Mouse (Mus musculus) intestine, embryonic 16.5 days (tissue): ENCODE data around the gene Senp3. TPM values are rescaled to one million over a fixed set of nuclear protein-coding genes. Genes with fewer than 3 reads are reported as not detected.
"Not testable (repeated sequence)": the region's sequence is repeated elsewhere in the genome, so short reads cannot be mapped to it uniquely, and the experiment has no call there.

Source experiments
- ATAC-seq: fragments of 200-750 bp; cut with Nextera tagmentation; 2 replicates; pipeline ENCODE4 v1.8.0; 2017; ENCODE audit warnings: moderate TSS enrichment, moderate library complexity
- H3K27ac ChIP-seq: fragments of 300-500 bp; sonication (generic); 2 replicates; pipeline ENCODE4 v1.5.1; 2014; ENCODE audit warnings: mild to moderate bottlenecking, low read length
- H3K27me3 ChIP-seq: fragments of 300-500 bp; sonication (generic); replicated peaks from 2 replicates; pipeline ENCODE4 v1.6.1; 2014; ENCODE audit warnings: low read length, control low read depth, mixed read lengths; ENCODE audit not compliant: control insufficient read depth, insufficient read depth
- H3K36me3 ChIP-seq: fragments of 300-500 bp; sonication (generic); 2 replicates; pipeline ENCODE4 v1.6.1; 2014; ENCODE audit warnings: low read length, control low read depth; ENCODE audit not compliant: control insufficient read depth, insufficient read depth
- H3K4me1 ChIP-seq: fragments of 300-500 bp; sonication (generic); 2 replicates; pipeline ENCODE4 v1.6.1; 2014; ENCODE audit warnings: low read length, control low read depth, mixed read lengths; ENCODE audit not compliant: control insufficient read depth, insufficient read depth
- H3K4me2 ChIP-seq: fragments of 300-500 bp; sonication (generic); 2 replicates; pipeline ENCODE4 v1.6.1; 2014; ENCODE audit warnings: low read depth, low read length, control low read depth
- H3K4me3 ChIP-seq: fragments of 300-500 bp; sonication (generic); 2 replicates; pipeline ENCODE4 v1.5.1; 2014; ENCODE audit warnings: mild to moderate bottlenecking, low read length
- H3K9ac ChIP-seq: fragments of 300-500 bp; sonication (generic); 2 replicates; pipeline ENCODE4 v1.6.1; 2014; ENCODE audit warnings: low read depth, low read length
- H3K9me3 ChIP-seq: fragments of 300-500 bp; sonication (generic); 2 replicates; pipeline ENCODE4 v1.6.1; 2016; ENCODE audit warnings: low read length, control low read depth; ENCODE audit not compliant: control insufficient read depth
- WGBS: fragments of 180-500 bp; shearing (Covaris S2); extraction: QIAGEN DNeasy Blood & Tissue Kit; methylation state at CpG from one replicate; pipeline ENCODE4 v1.1.7; 2014; 5-methylcytosine and 5-hydroxymethylcytosine counted together
- polyA plus RNA-seq: library from polyadenylated mRNA; unstranded; fragments of >200 nt; fragmentation: Nextera tagmentation; extraction: Ambion mirVana; gene quantifications from 2 replicates; pipeline ENCODE4 v1.2.1, GENCODE M21; 2015

Gene Senp3
- polyA plus RNA-seq: 51.8 and 60.3 TPM in 2 replicates

DNA sequence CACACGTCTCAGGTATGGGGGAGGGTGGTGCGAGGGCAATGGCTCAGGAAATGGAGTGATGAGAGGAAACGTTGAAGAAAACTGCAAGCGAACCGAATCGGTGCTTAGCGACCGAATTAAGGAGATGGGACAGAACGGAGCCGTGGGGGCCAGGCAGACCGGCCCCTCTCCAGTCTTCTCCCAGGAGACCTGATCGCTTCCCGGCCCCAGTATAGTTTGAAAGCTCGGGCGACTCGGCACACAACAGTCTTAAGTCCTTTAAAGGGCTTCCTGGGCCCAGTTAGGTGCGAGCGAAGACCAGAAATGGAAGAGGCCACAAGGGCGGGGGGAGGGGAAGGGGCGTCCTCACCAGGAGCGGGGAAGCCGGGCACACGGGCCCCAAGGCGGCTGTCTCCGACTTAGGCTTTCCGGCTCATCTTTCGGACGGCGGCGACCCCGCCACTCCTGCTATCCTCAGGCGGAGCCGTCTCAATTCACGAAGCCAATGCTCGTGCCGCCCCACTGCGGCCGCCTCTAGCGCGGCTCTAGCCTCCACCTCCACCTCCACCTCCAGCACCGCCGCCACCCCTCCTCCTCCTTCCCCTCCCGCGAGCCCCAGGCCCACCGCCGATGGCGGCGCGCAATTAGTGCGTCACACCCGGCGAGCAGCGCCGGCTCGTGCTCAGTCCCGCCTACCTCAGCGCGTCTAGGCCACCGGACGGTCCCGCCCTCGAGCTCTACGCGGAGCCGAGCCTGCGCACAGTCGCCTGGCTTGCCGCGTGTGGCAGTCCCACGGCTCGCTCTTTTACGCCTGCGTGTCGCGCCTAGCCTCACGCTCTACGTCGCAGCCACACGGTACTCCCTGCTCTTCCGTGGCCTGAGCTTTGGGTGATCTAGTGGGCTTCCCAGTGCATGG is at the start of gene Senp3:
Gene Senp3, minus strand, starts transcription at position 771 of the 895 bp plus-strand sequence.
- peak within 1 kb of the TSS; percentile 84 for H3K9ac ChIP-seq
- H3K4me2 ChIP-seq: peak within 1 kb of the TSS; percentile 90
- peaks cover 8% of the 10 kb centered on the region; the same call in 1 of the 2 replicates for H3K36me3 ChIP-seq
- H3K27ac ChIP-seq: peak within 1 kb of the TSS; percentile 92
- WGBS: under 1% methylated on average over 73 of the region's 80 CpGs
- H3K27me3 ChIP-seq: no peaks in the 10 kb centered on the region
- H3K4me3 ChIP-seq: peak within 1 kb of the TSS; percentile 84
- no peaks in the 10 kb centered on the region for H3K9me3 ChIP-seq
- peak; percentile 93 for ATAC-seq
- peaks cover 36% of the 10 kb centered on the region for H3K4me1 ChIP-seq

DNA sequence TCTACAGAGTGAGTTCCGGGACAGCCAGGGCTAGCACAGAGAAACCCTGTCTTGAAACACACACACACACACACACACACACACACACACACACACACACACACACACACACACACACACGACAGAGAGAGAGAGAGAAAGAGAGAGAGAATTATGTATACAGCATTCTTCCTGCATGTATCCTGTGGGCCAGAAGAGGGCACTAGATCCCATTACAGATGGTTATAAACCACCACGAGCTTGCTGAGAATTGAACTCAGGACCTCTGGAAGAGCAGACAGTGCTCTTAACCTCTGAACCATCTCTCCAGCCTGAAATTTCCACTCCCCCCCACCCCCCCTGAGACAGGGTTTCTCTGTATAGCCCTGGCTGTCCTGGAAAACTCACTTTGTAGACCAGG is 49.5 kb upstream of the Senp3 start:
- 80% methylated on average over 2 of the region's 3 CpGs for WGBS
- H3K9me3 ChIP-seq, H3K4me3 ChIP-seq, H3K27ac ChIP-seq, H3K27me3 ChIP-seq, H3K9ac ChIP-seq, ATAC-seq, H3K4me2 ChIP-seq, H3K4me1 ChIP-seq: not testable (repeated sequence)
- peaks cover 18% of the 10 kb centered on the region for H3K36me3 ChIP-seq

DNA sequence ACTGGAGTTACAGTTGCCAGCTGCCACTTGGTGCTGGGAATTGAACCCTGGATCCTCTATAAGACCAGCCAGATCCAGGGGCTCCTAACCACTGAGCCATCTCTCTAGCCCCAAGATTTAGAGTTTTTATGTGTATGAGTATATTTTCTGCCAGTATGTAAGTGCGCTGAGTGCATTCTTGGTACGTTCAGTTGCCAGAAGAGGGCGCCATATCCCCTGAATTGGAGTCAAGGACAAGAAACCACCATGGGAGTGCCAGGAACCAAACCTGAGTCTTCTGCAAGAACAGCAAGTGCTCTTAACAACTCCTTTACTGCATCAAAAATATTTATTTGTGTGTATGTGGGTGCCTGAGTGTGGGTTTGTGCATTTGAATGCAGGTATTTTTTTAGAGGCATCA is 47.2 kb upstream of the Senp3 start:
- Histone ChIP-seq H3K4me3 (no peak overlapping the region), H3K9ac (no peak overlapping the region), H3K4me1 (no peaks in the 10 kb centered on the region), H3K36me3 (no peaks in the 10 kb centered on the region), H3K9me3 (no peaks in the 10 kb centered on the region), H3K4me2 (no peak overlapping the region), H3K27ac (no peak overlapping the region), H3K27me3 (no peaks in the 10 kb centered on the region)
- WGBS: 27% methylated on average over 3 of the region's 3 CpGs
- no peak for ATAC-seq

DNA sequence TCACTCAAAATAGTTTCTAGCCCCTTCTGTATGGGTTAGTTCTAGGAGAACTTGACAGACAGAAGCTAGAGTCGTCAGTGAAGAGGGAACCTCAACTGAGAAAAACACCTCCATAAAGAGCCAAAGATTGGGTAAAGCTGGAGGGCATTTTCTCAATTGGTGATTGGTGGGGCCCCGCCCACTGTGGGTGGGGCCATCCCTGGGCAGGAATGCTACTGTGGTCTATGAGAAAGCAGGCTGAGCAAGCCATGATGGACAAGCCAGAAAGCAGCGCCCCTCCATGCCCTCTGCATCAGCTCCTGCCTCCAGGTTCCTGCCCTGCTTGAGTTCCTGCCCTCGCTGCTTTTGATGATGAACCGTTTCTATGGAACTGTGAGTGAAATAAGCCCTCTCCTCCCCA is 44.1 kb upstream of the Senp3 start:
- no peak overlapping the region for H3K4me2 ChIP-seq
- H3K9ac ChIP-seq: no peak overlapping the region
- no peaks in the 10 kb centered on the region for H3K27me3 ChIP-seq
- ATAC-seq: no peak
- H3K4me1 ChIP-seq: no peaks in the 10 kb centered on the region
- 33% methylated on average over 5 of the region's 5 CpGs for WGBS
- H3K36me3 ChIP-seq: no peaks in the 10 kb centered on the region
- H3K4me3 ChIP-seq: no peak overlapping the region
- no peaks in the 10 kb centered on the region for H3K9me3 ChIP-seq
- H3K27ac ChIP-seq: no peak overlapping the region

DNA sequence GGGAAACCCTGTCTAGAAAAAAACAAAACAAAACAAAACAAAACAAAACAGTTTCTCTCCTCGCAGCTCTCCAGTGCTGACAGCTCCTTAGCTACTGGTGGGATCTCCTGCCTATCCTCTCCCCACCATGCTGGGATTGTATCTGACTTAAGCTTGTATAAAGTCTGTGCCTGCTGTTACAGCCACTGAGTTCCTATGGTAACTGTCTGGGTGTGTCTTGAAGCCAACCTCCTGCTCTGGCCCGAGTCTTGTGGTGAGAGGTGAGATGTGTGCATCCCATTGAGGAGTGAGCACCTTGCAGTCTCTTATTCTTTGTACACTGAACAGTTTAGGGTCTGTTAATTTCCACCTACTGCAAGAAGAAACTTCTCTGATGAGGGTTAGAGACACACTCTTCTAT is 41.2 kb upstream of the Senp3 start:
- no peak overlapping the region for H3K27ac ChIP-seq
- no peaks in the 10 kb centered on the region for H3K27me3 ChIP-seq
- H3K4me1 ChIP-seq: no peaks in the 10 kb centered on the region
- no peaks in the 10 kb centered on the region for H3K9me3 ChIP-seq
- H3K36me3 ChIP-seq: no peaks in the 10 kb centered on the region
- no peak overlapping the region for H3K4me2 ChIP-seq
- no peak for ATAC-seq
- H3K9ac ChIP-seq: no peak overlapping the region
- WGBS: 45% methylated on average over 2 of the region's 2 CpGs
- no peak overlapping the region for H3K4me3 ChIP-seq

DNA sequence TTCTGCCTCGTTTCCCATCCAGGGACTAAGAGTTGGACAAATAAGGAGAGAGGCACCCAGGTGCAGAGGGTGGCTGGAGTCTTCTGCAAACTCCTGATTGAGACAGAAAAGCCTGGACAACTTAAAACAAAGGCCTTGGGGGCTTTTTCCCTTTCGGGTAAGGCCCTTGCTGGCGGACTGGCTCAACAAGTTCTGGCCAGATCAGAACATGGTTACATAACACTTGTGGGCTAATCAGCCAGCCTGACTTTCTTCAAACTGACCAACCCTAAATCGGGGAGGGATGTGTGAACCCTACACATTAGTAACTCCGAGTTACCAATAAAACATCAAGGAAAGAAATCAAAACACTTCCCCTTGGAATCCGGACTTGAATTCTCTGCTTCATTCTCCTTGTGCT is 39.0 kb upstream of the Senp3 start:
- no peak for ATAC-seq
- no peak overlapping the region for H3K4me3 ChIP-seq

DNA sequence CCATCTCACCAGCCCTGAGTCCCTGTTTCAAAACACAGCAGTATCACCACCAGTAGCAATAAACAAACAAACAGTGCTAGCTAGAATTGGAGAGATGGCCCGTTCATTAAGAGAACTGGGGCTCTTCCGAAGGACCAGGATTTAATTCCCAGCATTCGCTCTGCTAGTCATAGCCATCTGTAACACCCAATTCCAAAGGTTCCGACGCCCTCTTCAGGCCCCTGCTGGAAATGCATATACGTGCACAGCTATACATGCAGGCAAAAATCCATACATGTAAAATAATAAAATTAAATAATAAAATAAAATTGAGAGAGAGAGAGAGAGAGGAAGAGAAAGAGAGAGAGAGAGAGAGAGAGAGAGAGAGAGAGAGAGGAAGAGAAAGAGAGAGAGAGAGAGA is 37.5 kb upstream of the Senp3 start:
- Histone ChIP-seq H3K4me1 (peaks cover 5% of the 10 kb centered on the region), H3K4me2 (no peak overlapping the region), H3K9ac (no peak overlapping the region), H3K27ac (no peak overlapping the region), H3K27me3 (no peaks in the 10 kb centered on the region), H3K36me3 (no peaks in the 10 kb centered on the region), H3K4me3 (no peak overlapping the region), H3K9me3 (no peaks in the 10 kb centered on the region)
- WGBS: 67% methylated on average over 6 of the region's 6 CpGs
- no peak for ATAC-seq

More for the DNA sequence above, 39.0 kb upstream of the Senp3 start:
- Histone ChIP-seq H3K27ac (no peak overlapping the region), H3K9me3 (no peaks in the 10 kb centered on the region), H3K27me3 (no peaks in the 10 kb centered on the region), H3K9ac (no peak overlapping the region), H3K4me1 (peaks cover 4% of the 10 kb centered on the region), H3K4me2 (no peak overlapping the region), H3K36me3 (no peaks in the 10 kb centered on the region)
- 60% methylated on average over 6 of the region's 6 CpGs for WGBS

DNA sequence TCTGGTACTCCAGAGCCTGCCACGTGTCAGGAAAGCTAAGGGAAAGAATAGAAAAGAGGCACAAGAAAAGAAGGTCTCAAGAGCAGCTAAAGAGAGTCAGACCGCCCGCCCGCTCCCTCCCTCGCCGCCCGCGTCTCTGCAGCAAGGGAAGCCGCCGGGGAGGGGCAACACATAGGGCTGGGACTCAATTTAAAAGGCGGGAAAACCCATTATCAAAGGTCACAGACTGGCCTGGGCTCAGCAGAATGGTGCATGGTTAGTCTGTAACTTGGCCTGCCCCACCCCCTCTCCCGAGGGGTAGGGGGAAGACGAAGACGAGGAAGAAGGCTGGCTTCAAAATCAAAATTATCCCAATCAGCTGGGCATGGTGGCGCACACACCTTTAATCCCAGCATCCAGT is 36.8 kb upstream of the Senp3 start:
- peak; percentile 75; the same call in 1 of the 2 replicates for ATAC-seq
- no peaks in the 10 kb centered on the region for H3K27me3 ChIP-seq
- WGBS: 31% methylated on average over 15 of the region's 15 CpGs
- 0 out of 2 replicates have a peak overlapping the region, but pooled peaks have one; percentile 0 for H3K4me2 ChIP-seq
- peaks cover 5% of the 10 kb centered on the region for H3K4me1 ChIP-seq
- H3K36me3 ChIP-seq: no peaks in the 10 kb centered on the region
- H3K4me3 ChIP-seq: no peak overlapping the region
- H3K27ac ChIP-seq: no peak overlapping the region
- no peak overlapping the region for H3K9ac ChIP-seq
- H3K9me3 ChIP-seq: no peaks in the 10 kb centered on the region

DNA sequence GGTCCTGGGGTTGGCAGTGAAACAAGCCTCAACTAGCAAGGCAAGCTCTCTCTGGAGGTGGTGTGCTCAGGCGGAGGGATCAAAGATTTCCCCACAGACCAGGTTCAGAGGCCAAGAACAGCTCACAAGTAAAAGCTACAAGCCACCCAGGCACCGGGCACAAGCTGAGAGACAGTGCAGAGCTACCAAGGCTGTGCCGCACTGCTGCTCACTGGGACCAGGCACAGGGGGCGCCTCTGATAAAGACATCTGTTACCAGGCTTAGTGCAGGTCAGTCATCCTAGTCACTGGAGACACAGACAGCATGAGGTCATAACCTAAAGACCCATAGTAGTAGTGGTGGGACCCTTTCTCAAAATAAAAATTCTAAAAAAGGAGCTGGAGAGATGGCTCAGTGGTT is 35.1 kb upstream of the Senp3 start:
- 80% methylated on average over 4 of the region's 4 CpGs for WGBS
- no peak overlapping the region for H3K27ac ChIP-seq
- peaks cover 5% of the 10 kb centered on the region for H3K4me1 ChIP-seq
- ATAC-seq: no peak
- H3K9me3 ChIP-seq: no peaks in the 10 kb centered on the region
- no peak overlapping the region for H3K4me2 ChIP-seq
- H3K27me3 ChIP-seq: no peaks in the 10 kb centered on the region
- H3K4me3 ChIP-seq: no peak overlapping the region
- no peak overlapping the region for H3K9ac ChIP-seq
- H3K36me3 ChIP-seq: no peaks in the 10 kb centered on the region
